Mouse (Mus musculus) right cerebral cortex, adult 18-20 months (tissue): ENCODE measurements around the gene Bloc1s3.
"Not testable (repeated sequence)": the region's sequence is repeated elsewhere in the genome, so short reads cannot be mapped to it uniquely, and the experiment has no call there.

Experiments used
- DNase-seq: peaks from one replicate; pipeline ENCODE4 v3.0.0; 2022; ENCODE audit warnings: mixed read lengths

The Bloc1s3 gene

DNA sequence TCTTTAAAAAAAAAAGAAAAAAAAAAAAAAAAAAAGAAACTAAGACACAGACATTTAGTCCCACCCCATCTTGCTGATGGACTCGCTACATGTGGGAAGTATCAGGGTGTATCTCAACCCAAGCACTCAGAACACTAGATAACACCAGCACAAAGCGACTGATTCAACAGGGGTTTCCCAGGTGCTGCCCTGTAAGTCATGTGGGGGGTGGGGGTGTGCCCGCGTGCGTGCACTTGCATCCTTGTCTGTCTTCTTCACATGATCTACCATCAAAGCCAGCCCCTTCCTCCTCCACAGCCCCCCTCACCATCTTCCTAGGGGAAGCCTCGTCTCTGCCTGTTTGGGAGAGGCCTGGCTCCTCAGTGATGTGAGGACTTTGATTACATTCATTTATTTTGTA lies 4.2 kb upstream of the Bloc1s3 start:
- no peak for DNase-seq

- not testable (repeated sequence) for DNase-seq
Measured at GRCm38 (mm10) chr7:19511934-19512333, 3.8 kb upstream of the Bloc1s3 start.

- DNase-seq = no peak
Measured at GRCm38 (mm10) chr7:19509786-19510185, 1.6 kb upstream of the Bloc1s3 start.

DNA sequence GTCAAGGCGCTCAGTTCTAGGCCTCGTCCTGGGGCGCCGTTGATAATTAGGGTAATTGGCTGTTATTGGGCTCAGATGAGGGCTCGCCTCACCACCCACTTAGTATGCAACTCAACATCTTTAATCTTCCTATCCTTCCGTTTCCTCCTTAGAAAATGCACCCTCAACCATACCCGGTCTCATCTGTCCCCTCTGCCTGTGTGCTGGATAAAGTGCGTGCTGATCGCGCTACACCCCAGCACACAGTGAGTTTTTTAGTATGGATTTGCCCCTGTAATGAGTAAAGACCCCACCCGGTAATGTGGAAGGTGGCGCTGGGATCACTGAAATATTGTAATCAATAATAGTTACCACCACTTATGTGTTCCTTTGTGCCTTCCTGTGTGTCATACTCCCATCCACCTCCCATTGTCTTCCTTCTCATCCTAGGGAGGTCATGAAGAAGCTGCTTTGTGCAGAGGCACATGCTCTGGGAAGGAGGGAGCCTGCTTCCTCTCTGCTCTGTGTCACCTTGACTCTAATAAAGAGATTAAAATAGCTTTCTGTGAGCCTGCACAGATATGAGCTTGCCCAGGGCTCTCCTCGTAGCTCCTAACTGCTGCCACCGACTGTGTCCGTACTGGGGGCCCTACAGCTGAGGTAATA lies 879 bp upstream of the Bloc1s3 start:
- DNase-seq = no peak

DNA sequence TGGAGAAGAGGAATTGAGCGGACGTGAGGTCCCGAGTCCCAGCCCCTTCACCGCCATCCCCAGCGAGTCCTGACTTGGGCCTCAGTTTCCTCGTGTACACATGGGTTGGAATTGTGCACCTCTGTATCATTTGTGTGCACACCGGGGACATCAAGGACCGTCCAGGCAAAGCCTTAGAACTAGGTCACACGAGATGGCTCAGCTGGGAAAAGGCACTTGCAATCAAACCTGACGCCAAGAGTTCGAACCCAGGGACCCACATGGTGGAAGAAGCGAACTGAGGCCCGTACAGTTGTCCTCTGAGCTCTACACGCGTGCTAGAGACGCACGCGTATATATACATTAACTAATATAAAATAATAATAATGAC lies 570 bp downstream of the Bloc1s3 start:
- no peak for DNase-seq

DNA sequence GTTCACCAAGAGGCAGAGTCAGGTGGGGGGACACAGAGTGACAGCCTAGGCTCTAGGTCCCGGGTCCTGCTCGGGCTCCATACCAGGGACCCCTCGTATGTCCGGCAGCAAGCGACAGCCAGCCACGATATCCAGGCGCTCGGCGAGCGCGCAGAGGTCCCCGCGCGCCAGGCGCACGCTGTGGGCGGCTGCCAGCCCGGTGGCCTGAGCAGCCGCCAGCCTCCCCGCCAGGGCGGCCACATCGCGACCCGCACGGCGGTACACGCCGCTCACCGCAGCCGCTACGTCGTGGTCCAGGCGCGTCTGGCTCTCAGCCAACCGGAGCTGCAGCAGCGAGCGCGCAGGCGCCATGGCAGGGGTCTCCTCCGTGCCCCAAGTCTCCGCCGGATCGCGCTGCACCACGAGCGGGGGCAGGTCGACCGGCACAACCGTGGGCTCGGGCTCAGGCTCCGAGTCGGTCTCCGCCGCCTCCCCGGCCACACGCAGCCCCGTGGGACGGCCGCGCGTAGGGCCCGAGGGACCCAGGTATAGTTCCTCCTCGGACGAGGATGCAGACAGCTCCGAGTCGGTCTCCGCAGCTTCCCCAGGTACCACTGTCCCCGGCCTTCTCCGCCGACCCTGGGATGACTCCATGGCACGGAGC lies 1.1 kb downstream of the Bloc1s3 start:
- DNase-seq = no peak

DNA sequence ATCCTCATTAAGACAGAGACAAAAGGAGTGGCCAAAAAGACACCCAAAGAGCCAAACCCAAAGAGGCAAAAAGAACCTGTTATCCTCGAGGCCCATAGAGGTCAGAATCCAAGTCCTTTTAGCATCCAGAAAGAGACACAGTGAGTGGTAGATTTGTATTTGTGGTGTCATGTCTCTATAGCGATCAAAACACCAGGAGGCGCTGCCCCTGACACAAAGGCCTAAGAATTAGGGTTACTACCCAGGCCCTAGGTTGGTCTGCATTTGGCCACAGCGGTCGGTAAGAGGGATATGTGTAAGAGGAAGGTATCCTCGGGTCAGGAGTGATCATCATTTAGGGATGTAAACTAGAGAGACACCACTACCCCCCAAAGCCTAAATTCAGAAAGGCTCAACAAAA lies 1.8 kb downstream of the Bloc1s3 start:
- no peak for DNase-seq

DNA sequence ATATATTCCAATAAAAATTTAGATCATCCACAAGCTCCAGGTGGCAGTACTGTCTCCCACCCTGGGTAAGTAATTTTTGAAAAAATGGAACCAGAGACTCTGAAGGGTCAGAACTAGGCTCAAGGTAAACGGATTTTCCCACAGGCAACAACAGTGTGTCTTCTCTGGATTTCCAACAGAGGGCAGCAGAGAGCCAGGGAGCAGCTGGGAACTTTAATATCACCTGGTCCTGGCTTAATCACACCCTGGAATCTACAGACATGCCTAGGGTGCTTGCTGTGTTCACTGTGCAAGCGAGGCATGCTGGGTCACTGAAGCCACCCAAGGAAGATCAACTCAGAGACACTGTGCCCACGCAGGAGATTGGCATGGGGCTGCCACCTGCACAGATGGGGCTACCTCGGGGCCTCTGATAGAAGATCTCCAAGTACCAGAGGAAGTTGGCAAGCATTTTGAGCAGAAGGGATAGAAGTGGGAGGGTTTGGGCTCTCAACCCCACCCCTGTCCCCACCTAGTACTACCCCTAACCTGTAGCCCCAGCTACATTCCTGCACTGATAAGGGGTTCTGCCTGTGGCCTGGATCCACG lies 4.6 kb downstream of the Bloc1s3 start:
- no peak for DNase-seq

- DNase-seq = no peak
Measured at GRCm38 (mm10) chr7:19501658-19502057, 6.5 kb downstream of the Bloc1s3 start.

- DNase-seq = no peak
Measured at GRCm38 (mm10) chr7:19500420-19501363, 7.5 kb downstream of the Bloc1s3 start.

DNA sequence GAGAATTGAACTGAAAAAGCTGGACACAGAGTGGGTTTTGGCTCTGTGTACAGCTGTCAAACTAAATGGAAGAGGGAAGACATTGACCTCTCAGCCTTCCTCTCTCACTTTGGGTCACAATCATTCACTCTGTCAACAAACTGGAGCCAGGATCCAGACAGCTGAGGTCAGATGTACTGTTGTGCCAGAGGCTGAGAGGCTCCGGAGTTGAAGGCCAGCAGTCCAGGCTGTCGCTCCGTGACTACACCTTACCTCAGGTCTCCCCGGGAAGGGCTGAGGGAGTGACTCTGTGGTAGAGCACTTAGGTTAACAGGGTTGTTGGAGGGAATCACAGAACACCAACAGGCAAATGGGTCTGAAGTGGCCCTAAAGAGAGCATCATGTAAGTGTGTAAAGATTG lies 9.8 kb downstream of the Bloc1s3 start:
- DNase-seq = no peak

GRCm38 (mm10) chr7:19496214-19496555 lies 12.0 kb downstream of the Bloc1s3 start:
- no peak for DNase-seq

DNA sequence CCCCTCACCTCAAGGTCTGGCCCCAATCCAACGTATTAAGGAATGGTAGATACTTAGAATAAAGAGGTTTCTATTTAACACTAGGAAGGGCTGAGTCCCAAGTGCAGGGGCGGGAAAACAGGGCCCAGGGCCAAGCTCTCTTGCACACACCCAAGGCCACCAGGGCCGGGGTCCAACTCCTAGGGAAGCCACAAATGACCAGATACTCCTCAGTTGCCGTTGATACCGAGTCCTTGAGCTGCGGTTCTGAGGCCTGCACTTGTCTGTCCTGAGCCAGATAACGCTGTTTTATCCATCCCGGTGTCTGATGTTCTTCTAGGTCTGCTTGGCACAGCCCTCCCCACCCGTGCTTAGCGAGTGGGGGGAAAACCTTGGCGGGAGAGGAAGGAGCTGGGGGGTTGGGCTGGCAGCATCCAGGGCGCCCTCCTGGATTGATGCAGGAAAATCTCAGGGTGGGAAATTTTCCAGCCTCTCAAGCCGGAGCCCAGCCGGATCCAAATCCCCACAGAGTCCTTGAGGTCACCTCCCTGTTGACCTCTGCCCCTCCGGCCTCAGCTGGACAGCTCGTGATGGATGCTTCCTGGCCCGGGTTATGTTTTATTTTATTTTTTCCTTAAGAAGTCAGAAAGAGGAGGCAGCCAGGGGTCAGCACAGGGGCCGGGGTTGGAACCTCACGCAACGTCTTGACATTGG lies 12.5 kb downstream of the Bloc1s3 start:
- no peak for DNase-seq

GRCm38 (mm10) chr7:19494751-19495474 lies 13.3 kb downstream of the Bloc1s3 start:
- DNase-seq = no peak

GRCm38 (mm10) chr7:19491731-19492130 lies 16.4 kb downstream of the Bloc1s3 start:
- no peak for DNase-seq

DNA sequence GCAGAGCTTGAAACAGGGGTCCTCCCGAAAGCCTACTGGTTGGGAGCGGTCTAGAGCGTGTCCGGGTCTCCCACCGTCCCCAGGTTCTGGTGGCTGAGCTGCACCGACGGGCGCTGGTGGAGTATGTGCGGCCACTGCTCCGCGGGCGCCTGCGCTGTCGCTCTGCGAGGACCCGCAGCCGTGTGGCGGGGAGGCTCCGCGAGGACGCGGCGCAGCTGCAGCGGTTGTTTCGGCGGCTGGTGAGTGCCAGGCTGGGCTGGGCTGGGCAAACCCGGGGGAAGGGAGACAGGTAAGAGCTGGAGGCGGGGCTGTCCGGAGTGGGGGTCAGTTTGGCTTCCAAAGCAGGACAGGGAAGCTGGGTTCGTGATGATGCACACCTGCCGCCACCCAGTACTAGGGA lies 18.6 kb downstream of the Bloc1s3 start:
- no peak for DNase-seq

DNA sequence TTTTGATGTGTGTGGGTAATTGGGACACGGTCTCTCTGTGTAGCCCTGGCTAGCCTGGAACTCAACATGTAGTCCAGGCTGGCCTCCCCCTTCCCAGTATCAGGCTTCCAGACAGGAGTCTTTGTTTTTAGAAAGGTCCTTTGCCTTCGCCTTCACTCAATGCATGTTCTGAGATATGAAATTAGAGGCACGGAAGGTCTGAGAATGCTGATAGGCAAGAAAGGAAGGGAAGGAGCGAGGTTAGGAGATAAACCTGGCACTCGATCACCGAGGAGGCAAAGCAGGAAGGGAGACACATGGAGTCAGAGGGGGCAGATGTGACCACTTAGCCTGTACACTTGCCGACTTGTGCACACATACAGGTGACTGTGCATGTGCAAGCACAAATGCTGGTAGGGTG lies 21.6 kb downstream of the Bloc1s3 start:
- DNase-seq = no peak

DNA sequence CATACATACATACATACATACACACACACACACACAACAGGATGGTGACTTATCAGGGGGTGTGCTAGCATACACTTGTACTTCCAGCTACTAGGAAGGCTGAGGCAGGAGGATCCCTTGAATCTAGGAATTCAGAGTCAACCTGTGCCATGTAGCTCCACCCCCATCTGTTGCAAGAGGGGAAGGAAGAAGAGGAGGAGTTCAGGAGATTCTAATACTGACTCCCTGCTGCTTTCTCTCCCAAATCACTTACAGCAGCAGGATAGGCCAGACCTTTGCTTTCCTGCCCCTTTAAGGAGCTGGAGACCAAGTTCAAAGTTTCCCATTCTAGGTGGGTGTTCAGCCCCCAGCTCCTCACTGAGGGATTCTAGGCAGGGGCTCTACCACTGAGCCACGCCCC lies 22.7 kb downstream of the Bloc1s3 start:
- no peak for DNase-seq

GRCm38 (mm10) chr7:19483281-19483680 lies 24.9 kb downstream of the Bloc1s3 start:
- no peak for DNase-seq

DNA sequence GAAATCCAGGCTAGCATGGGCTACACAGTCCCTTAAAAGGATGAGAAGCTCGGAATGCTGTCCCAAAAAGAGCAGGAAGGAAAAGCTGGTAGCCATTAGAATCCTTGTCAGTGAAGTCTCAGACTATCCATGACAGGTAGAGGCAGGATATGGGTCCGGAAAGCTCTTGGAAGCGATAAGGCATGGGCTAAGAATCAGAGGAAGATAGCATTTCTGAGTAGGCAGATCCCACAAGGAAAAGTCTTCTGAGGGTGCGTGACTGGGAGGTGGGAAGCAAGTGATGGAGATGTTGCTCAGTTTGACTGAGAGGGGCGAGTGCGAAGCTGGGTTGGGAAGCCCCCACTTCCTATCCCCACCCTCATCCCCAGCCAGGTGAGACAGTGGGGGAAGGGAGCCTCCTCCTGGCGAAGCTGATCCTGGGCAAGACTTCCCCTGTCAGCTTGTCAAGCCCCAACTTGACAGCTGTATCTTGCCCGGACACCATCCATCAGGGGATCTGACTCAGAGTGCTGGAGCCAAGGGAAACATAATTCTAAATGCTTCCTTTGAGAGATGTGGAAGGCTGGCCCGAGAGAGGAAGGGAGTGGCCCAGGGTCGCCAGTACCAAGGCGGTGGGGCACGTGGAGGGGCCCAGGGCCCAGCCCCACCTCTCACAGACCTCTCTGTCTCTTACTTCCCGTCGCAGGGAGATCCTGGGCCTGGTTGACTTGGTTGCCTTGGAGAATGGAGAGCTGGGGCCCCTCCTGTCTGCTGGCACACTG lies 30.4 kb downstream of the Bloc1s3 start:
- DNase-seq = no peak

DNA sequence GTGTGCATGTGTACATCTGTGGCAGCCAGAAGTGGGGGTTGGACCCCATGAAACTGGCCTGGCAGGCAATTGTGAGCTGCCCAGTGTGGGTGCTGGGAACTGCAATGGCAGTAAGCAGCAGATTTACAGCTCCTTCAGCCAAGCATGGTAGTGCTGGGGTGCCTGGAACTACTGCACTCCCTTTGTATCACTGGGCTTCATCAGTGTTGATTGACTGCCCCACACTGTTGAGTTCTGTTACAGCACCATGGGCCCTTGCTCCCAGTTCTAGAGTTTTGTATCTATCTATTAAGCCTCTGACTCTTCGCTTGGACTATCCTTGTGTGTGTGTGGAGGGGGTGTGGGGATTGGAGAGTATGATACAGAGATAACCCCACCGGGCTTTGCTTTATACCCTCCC lies 31.1 kb downstream of the Bloc1s3 start:
- no peak for DNase-seq
